Mouse (Mus musculus) hindlimb bud, embryonic 11.5 days (tissue): ENCODE results near the gene Btbd2.

Experiments
- DNase-seq: peaks from one replicate; pipeline ENCODE4 v3.0.0-alpha.2; 2012; ENCODE audit warnings: low read depth, low spot score; ENCODE audit errors: extremely low spot score

Gene Btbd2

GRCm38 (mm10) chr10:80656863-80657623, at the start of gene Btbd2:
TSS of gene Btbd2 (minus strand) at chr10:80657071.
- no peak for DNase-seq

GRCm38 (mm10) chr10:80705479-80705878, 48.6 kb upstream of the Btbd2 start:
- no peak for DNase-seq

- no peak for DNase-seq
These were observed 48.2 kb upstream of the Btbd2 start for GRCm38 (mm10) chr10:80705033-80705432.

DNA sequence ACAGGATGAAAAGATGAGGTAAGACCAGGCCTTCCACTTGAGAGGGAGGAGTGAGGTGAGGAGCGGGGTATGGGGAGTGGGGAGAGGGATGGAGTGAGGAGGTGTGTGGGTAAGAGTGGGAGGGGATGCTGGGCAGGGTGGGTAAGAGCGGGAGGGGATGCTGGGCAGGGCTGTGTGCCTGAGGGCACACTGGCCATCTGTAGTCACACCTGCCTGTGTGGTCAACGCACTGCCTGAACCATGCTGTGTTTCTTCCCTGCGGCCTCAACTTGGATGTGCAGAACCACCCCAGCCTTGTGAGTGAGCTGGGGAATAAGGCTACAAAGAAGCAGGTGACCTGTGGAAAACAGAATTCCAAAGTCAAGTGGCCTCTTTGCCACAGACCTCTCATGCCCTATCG, 47.5 kb upstream of the Btbd2 start:
- DNase-seq, result no peak

GRCm38 (mm10) chr10:80703643-80704042, 46.8 kb upstream of the Btbd2 start:
- no peak for DNase-seq

GRCm38 (mm10) chr10:80702536-80703390, 45.9 kb upstream of the Btbd2 start:
- DNase-seq, result peak; percentile 44

- DNase-seq, result peak; percentile 99
These were observed 45.1 kb upstream of the Btbd2 start, which contains the start of the genes Mob3a and Izumo4 for GRCm38 (mm10) chr10:80701721-80702535. TSS of gene Mob3a (minus strand) at chr10:80701977. TSS of gene Izumo4 (plus strand) at chr10:80702184.

DNA sequence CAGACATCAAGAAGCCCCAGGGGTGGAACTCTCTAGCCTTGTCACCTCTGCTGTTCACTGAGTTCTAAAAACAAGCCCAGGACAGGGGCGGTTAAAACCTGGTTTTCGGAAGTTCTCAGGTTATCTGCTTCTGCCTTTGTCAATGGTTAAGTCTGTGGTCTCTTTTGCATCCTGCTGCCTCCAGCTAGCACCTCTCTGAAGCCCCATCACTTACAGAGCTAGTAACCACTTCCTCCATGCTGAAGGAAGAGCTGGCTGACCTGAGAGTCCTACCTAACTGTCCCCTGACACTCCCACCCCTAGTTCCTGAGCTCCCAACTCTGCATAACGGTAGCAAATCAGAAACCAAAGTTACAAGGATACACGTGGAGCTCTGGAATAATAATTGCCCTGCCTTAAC, 43.9 kb upstream of the Btbd2 start:
- DNase-seq, result no peak

DNA sequence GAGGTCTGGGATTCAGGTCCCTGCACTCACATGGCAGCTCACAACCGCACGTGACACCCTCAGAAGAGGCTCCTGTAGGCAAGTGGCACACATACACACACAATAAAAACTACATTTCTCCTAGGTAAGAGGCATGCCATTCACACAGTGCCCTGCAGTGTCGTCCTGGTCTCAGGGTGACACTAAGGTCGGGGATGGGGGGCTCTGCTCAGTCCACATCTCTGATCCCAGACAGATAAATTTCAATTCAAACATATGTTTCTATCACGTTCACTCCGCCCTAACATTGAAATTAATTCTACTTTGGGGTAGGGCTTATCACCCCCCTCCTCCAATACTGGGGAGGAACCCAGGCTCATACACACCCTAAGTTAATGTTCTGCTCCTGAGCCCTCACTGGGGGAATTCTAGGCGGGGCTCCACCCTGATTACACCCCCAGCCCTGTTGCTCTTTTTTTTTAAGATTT, 43.2 kb upstream of the Btbd2 start:
- no peak for DNase-seq

GRCm38 (mm10) chr10:80698605-80699004, 41.7 kb upstream of the Btbd2 start:
- DNase-seq, result no peak

DNA sequence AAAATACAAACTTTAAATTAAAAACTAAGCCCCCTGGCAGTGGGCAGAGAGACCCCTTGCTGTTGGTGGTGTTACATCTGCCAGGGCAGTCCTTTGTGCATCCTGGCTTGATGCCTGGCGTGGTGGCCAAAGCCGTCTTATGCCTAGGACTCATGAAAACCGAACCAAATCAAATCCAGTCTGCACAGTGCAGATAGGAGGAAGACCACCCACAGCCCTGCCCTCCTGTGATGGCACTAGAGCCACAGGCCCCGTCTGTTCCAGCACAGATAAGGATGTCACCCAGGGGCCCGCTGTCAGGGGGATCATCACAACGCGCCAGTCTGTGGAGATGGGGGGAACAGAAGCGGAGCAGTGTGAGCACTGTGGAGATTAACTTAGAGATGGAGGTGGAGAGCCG, 40.9 kb upstream of the Btbd2 start:
- no peak for DNase-seq

DNA sequence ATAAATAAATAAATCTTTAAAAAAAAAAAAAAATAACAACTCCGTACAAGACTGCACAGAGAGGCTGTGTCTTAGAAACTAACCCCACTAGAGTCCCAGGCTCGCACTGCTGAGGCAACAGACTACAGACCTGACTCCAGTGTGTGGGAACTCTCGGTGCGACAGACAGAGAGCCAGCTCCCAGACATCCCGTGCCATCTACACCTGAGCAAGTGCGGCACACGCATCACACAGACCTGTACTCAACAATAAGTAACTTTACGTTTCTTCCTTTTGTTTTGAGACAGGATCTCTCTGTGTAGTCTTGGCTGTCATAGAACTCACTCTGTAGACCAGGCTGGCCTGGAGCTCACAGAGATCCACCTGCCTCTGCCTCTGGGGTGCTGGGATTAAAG, 40.5 kb upstream of the Btbd2 start:
- DNase-seq, result no peak

- DNase-seq, result no peak
These were observed 39.9 kb upstream of the Btbd2 start for GRCm38 (mm10) chr10:80696502-80697392.

GRCm38 (mm10) chr10:80695801-80696501, 39.1 kb upstream of the Btbd2 start:
- DNase-seq, result no peak

DNA sequence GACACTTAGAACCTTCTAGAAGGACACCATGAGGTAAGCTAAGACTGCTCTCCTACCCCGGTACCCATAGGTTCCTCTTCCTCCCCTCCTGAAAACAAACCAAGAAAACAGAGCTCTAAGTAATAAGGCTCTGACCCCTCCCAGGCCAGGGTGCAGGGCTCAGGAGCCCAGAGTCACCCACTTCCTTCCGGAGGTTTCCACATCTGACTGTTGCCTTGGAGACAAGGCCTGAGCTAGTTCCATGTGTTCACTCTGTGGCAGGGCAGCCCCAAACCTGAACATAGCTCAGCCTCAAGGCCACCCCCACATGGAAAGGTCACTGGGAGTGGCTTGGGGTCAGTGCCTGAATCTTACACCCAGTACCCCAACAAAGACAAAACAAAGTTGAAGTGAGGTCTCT, 38.3 kb upstream of the Btbd2 start:
- DNase-seq, result no peak

DNA sequence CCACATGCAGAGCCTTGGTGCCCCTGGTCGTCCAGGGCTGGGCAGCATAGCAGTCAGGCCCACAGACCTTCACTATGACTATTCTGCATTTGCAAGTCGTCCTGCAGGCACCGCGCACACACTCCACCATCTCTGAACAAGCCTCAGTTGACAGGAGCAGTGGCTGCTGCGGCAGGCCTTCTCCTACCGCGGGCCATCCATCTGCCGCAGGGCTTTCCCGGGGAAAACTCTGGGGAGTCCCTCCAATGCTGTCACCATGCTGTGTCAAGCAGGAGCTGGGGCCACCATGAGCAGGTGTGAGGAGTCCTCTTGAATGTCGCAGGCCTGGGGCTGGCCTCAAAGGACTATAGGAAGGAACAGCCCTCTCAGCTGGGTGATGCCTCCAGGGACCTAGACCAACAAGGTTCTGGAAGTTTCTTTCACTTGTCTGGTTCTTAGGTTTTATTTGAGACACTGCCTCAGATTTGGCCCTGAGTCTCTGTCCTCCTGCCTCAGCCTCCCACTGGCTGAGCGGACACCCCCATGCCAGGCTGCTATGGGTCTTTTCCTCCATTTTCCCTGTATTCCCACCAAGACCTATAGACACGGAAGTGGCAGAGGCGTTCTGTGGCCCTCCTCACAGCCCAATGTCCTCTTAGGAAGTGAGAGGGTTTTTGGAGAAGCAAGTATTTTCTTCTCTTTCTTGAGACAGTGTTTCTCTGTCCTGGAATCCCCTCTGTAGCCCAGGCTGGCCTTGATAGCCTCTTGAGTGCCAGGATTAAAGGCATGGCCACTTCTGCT, 37.5 kb upstream of the Btbd2 start:
- no peak for DNase-seq

GRCm38 (mm10) chr10:80693401-80694045, 36.7 kb upstream of the Btbd2 start:
- DNase-seq, result no peak
